Mouse (Mus musculus): ENCODE measurements around the gene Chrne. TPM values are rescaled to one million over a fixed set of nuclear protein-coding genes. Genes with fewer than 3 reads are reported as not detected.

The Chrne gene
- polyA plus RNA-seq, 1 experiment, result 0.06 TPM

DNA sequence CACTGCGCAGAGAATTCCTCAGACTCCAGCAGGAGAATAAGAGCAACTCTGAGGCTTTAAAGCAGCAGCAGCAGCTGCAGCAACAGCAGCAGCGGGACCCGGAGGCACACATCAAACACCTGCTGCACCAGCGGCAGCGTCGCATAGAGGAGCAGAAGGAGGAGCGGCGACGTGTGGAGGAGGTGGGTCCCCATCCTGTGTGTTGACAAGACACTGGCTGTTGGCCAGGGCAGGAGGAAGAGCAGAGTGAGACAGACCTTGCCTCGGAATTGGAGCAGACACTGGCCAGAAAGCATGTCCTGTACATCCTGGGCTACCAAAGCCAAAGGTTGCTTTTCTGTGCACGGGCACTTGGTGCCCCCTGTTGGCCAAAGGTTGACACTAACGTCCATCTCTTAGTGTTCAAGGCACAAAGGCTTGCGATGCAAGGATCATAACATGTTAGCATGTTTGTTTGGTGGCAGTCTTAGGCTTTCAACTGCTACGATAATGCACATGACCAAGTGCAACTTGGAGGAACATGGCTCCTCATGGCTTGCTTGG, 13.9 kb downstream of the Chrne start:
- no peak for TF ChIP-seq TAL1 (IDR thresholded peaks at IDR 0.05; ENCODE audit: low read length)
- TF ChIP-seq GATA1 (IDR thresholded peaks at IDR 0.05; ENCODE audit: low read length), result no peak
- Histone ChIP-seq H3K27me3 (ENCODE audit: control insufficient read depth) (no peaks in the 10 kb centered on the region), H3K36me3 (ENCODE audit: control insufficient read depth) (peaks cover 80% of the 10 kb centered on the region), H3K9me3 (ENCODE audit: control insufficient read depth, low read length) (no peaks in the 10 kb centered on the region), H3K4me3 (replicated peaks) (no peak overlapping the region), H3K4me1 (ENCODE audit: control insufficient read depth) (peaks cover 7% of the 10 kb centered on the region)

DNA sequence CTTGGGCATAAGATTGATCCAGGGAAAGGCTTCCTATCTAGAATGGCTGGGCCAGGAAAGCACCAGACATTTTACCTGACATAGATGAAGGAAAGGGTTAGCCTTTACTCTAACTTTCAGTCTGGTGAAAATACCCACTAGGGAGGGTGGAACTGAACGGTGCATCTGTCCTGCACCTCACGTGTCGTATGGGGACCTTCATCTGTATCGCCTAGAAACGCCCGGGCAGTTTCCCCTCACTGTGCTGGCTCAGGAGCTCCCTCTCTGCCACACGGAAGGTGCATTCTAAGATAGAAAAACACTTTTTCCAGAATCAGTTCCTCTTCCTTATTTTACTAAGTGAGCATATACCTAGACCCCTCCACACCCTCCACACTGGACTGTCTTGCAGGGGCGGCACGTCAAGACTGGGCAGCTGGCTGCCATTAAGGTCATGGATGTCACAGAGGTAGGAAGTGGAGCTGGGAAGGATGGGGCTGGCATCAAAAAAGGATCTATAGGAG, 20.5 kb downstream of the Chrne start:
- TF ChIP-seq GATA1 (IDR thresholded peaks at IDR 0.05; ENCODE audit: low read length) (no peak), TAL1 (IDR thresholded peaks at IDR 0.05; ENCODE audit: low read length) (no peak)
- Histone ChIP-seq H3K27me3 (ENCODE audit: control insufficient read depth) (no peaks in the 10 kb centered on the region), H3K4me3 (replicated peaks) (no peak overlapping the region), H3K4me1 (ENCODE audit: control insufficient read depth) (peaks cover 15% of the 10 kb centered on the region), H3K36me3 (ENCODE audit: control insufficient read depth) (peaks cover 44% of the 10 kb centered on the region), H3K9me3 (ENCODE audit: control insufficient read depth, low read length) (no peaks in the 10 kb centered on the region)

DNA sequence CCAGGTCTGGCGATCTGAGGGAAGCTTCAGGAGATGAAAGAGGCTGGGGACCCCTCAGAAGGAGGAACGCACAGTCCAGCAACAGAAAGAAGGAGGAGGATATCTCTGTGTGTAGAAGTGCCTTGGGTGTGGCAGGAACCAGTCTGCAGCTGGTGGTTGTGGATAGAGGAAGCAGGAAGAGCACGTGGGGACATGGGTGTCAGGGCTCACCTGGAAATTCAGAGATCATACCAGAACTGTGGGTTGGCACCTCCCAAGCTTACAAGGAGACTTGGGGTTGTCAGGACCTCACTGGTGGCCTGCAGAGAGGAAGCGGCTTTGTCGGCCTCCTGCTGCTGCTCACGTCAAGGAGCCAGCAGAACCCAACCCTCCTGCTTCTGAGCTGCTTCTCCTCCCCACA, 21.7 kb downstream of the Chrne start:
- Histone ChIP-seq H3K9me3 (ENCODE audit: control insufficient read depth, low read length) (no peaks in the 10 kb centered on the region), H3K27me3 (ENCODE audit: control insufficient read depth) (no peaks in the 10 kb centered on the region), H3K4me1 (ENCODE audit: control insufficient read depth) (peaks cover 15% of the 10 kb centered on the region), H3K4me3 (replicated peaks) (no peak overlapping the region), H3K36me3 (ENCODE audit: control insufficient read depth) (peaks cover 36% of the 10 kb centered on the region)
- TF ChIP-seq GATA1 (IDR thresholded peaks at IDR 0.05; ENCODE audit: low read length), result no peak
- no peak for TF ChIP-seq TAL1 (IDR thresholded peaks at IDR 0.05; ENCODE audit: low read length)

DNA sequence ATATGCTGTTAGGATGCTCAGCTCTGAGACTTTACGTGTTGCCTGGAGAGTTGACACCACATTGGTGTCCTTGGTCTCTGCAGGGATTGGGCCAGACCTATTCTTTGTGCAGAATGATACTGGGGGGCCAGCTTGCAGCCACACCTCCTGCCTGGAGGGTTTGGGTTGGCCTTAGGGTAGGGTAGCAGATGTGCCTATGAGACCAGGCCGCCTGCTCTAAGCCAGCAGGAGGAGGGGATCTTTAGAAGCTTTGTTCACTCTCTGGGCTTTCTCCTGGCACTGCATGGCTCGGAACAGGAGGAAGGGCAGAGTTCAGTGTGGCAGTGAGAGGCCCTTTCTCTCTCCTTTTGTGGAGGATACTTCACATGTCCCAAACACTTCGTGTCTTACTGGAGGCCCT, 22.9 kb downstream of the Chrne start:
- TF ChIP-seq GATA1 (IDR thresholded peaks at IDR 0.05; ENCODE audit: low read length), result no peak

DNA sequence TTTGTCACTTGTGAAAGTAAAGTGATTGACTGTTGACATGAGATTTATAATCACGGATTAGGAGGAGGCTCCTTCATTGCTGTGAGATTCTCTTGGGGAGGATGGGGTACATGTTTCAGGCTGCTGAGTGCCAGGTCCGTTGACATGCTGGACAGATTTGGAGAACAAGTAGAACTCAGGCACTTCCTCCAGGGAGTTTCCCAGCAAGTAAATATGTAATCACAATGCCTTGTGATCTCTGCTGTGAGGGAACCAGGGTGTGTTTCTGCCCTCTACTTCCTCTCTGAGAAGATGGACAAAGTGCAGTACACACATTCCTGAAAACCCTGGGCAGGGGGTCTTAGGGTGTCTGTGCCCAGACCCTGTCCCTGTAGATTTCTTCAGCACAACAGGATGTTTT, 23.4 kb downstream of the Chrne start:
- Histone ChIP-seq H3K4me1 (ENCODE audit: control insufficient read depth) (peaks cover 15% of the 10 kb centered on the region), H3K27me3 (ENCODE audit: control insufficient read depth) (no peaks in the 10 kb centered on the region), H3K4me3 (replicated peaks) (no peak overlapping the region), H3K36me3 (ENCODE audit: control insufficient read depth) (peaks cover 27% of the 10 kb centered on the region), H3K9me3 (ENCODE audit: control insufficient read depth, low read length) (no peaks in the 10 kb centered on the region)
- no peak for TF ChIP-seq GATA1 (IDR thresholded peaks at IDR 0.05; ENCODE audit: low read length)
- no peak for TF ChIP-seq TAL1 (IDR thresholded peaks at IDR 0.05; ENCODE audit: low read length)

More for the DNA sequence above, 22.9 kb downstream of the Chrne start:
- H3K36me3 ChIP-seq (ENCODE audit: control insufficient read depth), result peaks cover 27% of the 10 kb centered on the region
- no peak overlapping the region for H3K4me3 ChIP-seq (replicated peaks)
- no peaks in the 10 kb centered on the region for H3K9me3 ChIP-seq (ENCODE audit: control insufficient read depth, low read length)
- H3K4me1 ChIP-seq (ENCODE audit: control insufficient read depth), result peaks cover 15% of the 10 kb centered on the region
- H3K27me3 ChIP-seq (ENCODE audit: control insufficient read depth), result no peaks in the 10 kb centered on the region

DNA sequence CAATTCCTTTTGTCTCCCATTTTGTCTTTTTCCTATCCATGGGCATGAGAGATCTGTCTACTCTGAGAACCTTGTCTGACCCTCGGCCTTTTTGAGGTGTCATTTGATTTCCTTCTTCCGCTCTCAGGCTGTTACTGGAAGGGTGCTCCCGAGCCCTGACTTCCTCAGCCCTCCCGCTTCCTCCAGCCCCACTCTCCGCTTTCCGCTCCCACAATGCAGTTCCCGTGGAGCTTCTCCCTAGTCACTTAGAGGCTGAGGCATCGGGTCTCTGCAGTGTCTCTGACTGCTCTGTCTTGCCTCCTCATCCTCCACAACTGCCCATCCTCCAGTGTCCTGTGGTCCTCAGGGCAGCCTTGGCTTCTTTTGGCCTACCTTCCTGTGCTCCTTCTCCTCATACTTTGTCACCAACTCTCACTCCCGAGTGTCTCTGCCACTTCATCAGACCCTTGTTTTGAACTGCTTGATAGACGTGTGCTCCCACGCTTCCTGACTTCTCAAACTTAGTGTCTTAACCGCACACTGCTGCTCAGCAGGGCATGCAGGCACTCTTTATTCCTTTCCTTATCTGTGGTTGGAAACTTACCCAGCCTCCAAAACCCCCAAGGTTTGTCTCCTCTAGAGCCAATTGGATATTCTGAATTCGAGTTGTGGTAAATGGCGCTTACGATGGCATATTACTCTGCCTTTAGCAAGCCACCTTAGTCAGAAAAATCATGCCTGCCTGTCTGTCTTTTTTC, 24.6 kb downstream of the Chrne start:
- TF ChIP-seq TAL1 (IDR thresholded peaks at IDR 0.05; ENCODE audit: low read length) (no peak), GATA1 (IDR thresholded peaks at IDR 0.05; ENCODE audit: low read length) (no peak)
- H3K27me3 ChIP-seq (ENCODE audit: control insufficient read depth), result no peaks in the 10 kb centered on the region
- no peaks in the 10 kb centered on the region for H3K9me3 ChIP-seq (ENCODE audit: control insufficient read depth, low read length)
- peaks cover 15% of the 10 kb centered on the region for H3K4me1 ChIP-seq (ENCODE audit: control insufficient read depth)
- H3K4me3 ChIP-seq (replicated peaks), result no peak overlapping the region
- H3K36me3 ChIP-seq (ENCODE audit: control insufficient read depth), result peaks cover 21% of the 10 kb centered on the region

DNA sequence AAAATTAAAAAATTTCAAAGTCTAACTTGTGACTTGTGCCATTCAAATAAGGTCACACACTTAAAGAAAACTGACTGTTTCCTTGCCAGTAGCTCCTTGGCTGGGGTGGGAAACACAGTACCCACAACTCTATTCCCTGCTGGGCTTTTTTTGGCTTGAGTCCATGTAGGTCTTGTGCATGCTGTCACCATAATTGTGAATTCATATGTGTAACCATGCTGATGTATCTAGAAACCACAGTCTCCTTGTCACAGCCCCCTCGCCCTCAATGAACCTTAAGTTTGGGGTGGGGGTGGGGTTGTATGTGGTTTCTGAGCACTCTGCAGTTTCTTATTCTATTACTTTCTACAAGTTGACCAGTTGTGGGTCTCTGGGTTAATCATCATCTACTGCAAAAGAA, 27.3 kb downstream of the Chrne start:
- TF ChIP-seq GATA1 (IDR thresholded peaks at IDR 0.05; ENCODE audit: low read length) (no peak), TAL1 (IDR thresholded peaks at IDR 0.05; ENCODE audit: low read length) (no peak)
- H3K9me3 ChIP-seq (ENCODE audit: control insufficient read depth, low read length), result no peaks in the 10 kb centered on the region
- peaks cover 6% of the 10 kb centered on the region for H3K4me1 ChIP-seq (ENCODE audit: control insufficient read depth)
- H3K27me3 ChIP-seq (ENCODE audit: control insufficient read depth), result no peaks in the 10 kb centered on the region
- H3K36me3 ChIP-seq (ENCODE audit: control insufficient read depth), result no peaks in the 10 kb centered on the region
- H3K4me3 ChIP-seq (replicated peaks), result no peak overlapping the region

DNA sequence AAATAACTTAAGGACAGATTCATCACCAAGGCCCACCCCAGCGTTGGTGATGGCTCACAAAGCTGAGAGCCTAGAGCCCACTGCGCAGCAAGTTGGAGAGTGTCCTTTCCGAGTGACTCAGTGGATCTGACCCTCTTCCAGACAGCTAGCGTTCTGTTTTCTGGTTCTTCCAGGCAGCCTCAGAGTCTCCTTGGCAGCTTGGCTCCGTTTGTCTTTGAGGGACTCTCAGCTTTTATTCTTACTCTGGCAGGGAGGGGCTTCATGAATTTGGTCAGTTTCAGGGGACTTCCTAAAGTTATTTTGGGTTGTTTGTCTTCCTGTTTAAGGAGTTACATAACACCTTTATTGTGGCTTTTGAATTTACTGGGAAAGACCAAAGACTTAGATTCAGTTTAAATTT, 32.1 kb downstream of the Chrne start:
- Histone ChIP-seq H3K4me3 (replicated peaks) (no peak overlapping the region), H3K36me3 (ENCODE audit: control insufficient read depth) (no peaks in the 10 kb centered on the region), H3K4me1 (ENCODE audit: control insufficient read depth) (peaks cover 4% of the 10 kb centered on the region), H3K9me3 (ENCODE audit: control insufficient read depth, low read length) (no peaks in the 10 kb centered on the region), H3K27me3 (ENCODE audit: control insufficient read depth) (no peaks in the 10 kb centered on the region)
- no peak for TF ChIP-seq GATA1 (IDR thresholded peaks at IDR 0.05; ENCODE audit: low read length)
- no peak for TF ChIP-seq TAL1 (IDR thresholded peaks at IDR 0.05; ENCODE audit: low read length)

DNA sequence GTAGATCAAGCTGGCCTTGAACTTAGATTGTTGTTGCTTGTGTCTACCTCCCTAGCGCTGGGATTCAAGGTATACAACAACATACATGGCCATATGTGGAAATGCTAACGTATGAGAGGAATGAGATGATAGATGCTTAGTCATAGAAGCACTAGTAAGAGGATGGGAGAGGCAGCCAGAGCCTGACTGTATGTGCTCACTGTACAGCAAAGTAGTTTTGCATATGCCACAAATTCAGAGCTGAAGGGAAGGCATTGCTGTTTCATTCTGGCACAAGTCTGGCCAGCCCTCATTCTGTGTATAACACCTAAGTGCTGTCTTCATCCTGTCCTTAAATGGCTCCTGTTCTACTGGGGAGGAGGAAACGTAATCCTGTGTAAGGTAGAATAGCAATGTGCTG, 32.8 kb downstream of the Chrne start:
- Histone ChIP-seq H3K36me3 (ENCODE audit: control insufficient read depth) (no peaks in the 10 kb centered on the region; the same call in 1 of the 2 replicates), H3K27me3 (ENCODE audit: control insufficient read depth) (no peaks in the 10 kb centered on the region), H3K9me3 (ENCODE audit: control insufficient read depth, low read length) (no peaks in the 10 kb centered on the region), H3K4me3 (replicated peaks) (no peak overlapping the region), H3K4me1 (ENCODE audit: control insufficient read depth) (peaks cover 4% of the 10 kb centered on the region)
- TF ChIP-seq GATA1 (IDR thresholded peaks at IDR 0.05; ENCODE audit: low read length), result no peak
- TF ChIP-seq TAL1 (IDR thresholded peaks at IDR 0.05; ENCODE audit: low read length), result no peak

Measured in erythroblast, embryonic 14.5 days (primary cell).